27 mouse cellular contexts compared by ENCODE assay signal in the genomic region with DNA sequence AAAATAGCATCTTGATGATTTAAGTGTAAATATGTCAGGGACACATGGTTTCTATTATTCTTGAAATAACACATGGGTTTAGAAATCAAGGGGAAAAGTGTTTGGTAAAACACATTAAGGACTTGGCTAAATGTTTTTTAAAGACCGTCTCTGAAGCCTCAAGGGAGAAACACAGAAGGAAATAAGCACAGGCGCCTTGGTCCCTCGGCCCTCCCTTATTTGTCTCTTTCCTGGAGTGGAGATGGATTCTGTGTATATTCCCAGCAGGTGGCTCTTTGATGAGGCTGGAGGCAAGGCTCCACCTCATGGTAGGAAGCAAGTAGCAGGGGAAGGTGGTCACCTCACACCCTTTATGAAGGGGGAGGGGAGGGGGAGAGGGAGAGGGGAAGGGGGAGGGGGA.
DNase-seq lines count a peak whose midpoint lies in the region; ATAC-seq and TF ChIP-seq lines count a peak whose summit lies in the region.
"Had no signal": no experiment of that assay in that cellular context is flagged by ENCODE, and none has a peak within 500 bp of the region (broad histone marks: within the 10 kb centered on the region; RNA-seq: fewer than 3 reads in every experiment).

No protein-coding gene starts in this region.

- H3K27me3 ChIP-seq in kidney, postnatal 0 days (ENCODE audit: insufficient read depth, low read length): no peaks in the 10 kb centered on the region
- no peaks in the 10 kb centered on the region for H3K27me3 ChIP-seq in kidney, embryonic 14.5 days (ENCODE audit: control insufficient read depth, insufficient read depth, low read length)
- H3K27me3 ChIP-seq: CH12.LX; embryonic facial prominence, embryonic 13.5 days; liver, embryonic 12.5 days; megakaryocyte, embryonic 14.5 days; midbrain, embryonic 12.5 days; neural tube, embryonic 12.5 days had no signal

- no peaks in the 10 kb centered on the region for H3K9me3 ChIP-seq in kidney, postnatal 0 days (replicated peaks; ENCODE audit: low read length)
- no peaks in the 10 kb centered on the region for H3K9me3 ChIP-seq in kidney, embryonic 14.5 days (ENCODE audit: control insufficient read depth, low read length)
- H3K9me3 ChIP-seq: embryonic facial prominence, embryonic 13.5 days; heart, embryonic 10.5 days; liver, embryonic 12.5 days; midbrain, embryonic 12.5 days; neural tube, embryonic 12.5 days had no signal

- H3K36me3 ChIP-seq in kidney, postnatal 0 days (ENCODE audit: insufficient read depth, low read length): no peaks in the 10 kb centered on the region
- H3K36me3 ChIP-seq in kidney, embryonic 14.5 days (ENCODE audit: control insufficient read depth, insufficient read depth, low read length): no peaks in the 10 kb centered on the region
- H3K36me3 ChIP-seq: embryonic facial prominence, embryonic 13.5 days; heart, embryonic 10.5 days; liver, embryonic 12.5 days; midbrain, embryonic 12.5 days; neural tube, embryonic 12.5 days had no signal

- TF ChIP-seq CTCF in kidney, postnatal 0 days (IDR thresholded peaks at IDR 0.05; ENCODE audit: low read depth): peak; percentile 16; the same call in 1 of the 2 replicates

- no peak for ATAC-seq in kidney, postnatal 0 days (replicated peaks; ENCODE audit: low FRiP score, low read depth)
- no peak for ATAC-seq in kidney, embryonic 14.5 days (ENCODE audit: low FRiP score, low TSS enrichment)
- ATAC-seq: forebrain, postnatal 0 days; liver, embryonic 12.5 days; liver, postnatal 0 days had no signal

- H3K9ac ChIP-seq in kidney, postnatal 0 days (ENCODE audit: low read depth, low read length): no peak overlapping the region
- H3K9ac ChIP-seq in kidney, embryonic 14.5 days (ENCODE audit: low read depth, low read length): no peak overlapping the region
- H3K9ac ChIP-seq: embryonic facial prominence, embryonic 13.5 days; forebrain, postnatal 0 days; hindbrain, embryonic 14.5 days; liver, embryonic 12.5 days; liver, postnatal 0 days; midbrain, embryonic 12.5 days; neural tube, embryonic 12.5 days had no signal

- WGBS in kidney, postnatal 0 days: 36% methylated on average over 3 of the region's 3 CpGs
- 22% methylated on average over 3 of the region's 3 CpGs for WGBS in kidney, embryonic 14.5 days

- H3K4me2 ChIP-seq in kidney, postnatal 0 days (ENCODE audit: low read length): no peak overlapping the region
- H3K4me2 ChIP-seq in kidney, embryonic 14.5 days (replicated peaks; ENCODE audit: low read depth, low read length): no peak overlapping the region
- H3K4me2 ChIP-seq: embryonic facial prominence, embryonic 13.5 days; hindbrain, embryonic 14.5 days; liver, embryonic 12.5 days; midbrain, embryonic 12.5 days; neural tube, embryonic 12.5 days had no signal

- no peak overlapping the region for H3K27ac ChIP-seq in kidney, postnatal 0 days
- H3K27ac ChIP-seq in kidney, embryonic 14.5 days (ENCODE audit: low read depth, low read length): no peak overlapping the region
- H3K27ac ChIP-seq: embryonic facial prominence, embryonic 13.5 days; heart, embryonic 10.5 days; hindbrain, embryonic 14.5 days; liver, embryonic 12.5 days; midbrain, embryonic 12.5 days; neural tube, embryonic 12.5 days had no signal

- H3K4me1 ChIP-seq in kidney, postnatal 0 days (replicated peaks; ENCODE audit: insufficient read depth, low read length): peaks cover 5% of the 10 kb centered on the region; the same call in 1 of the 2 replicates
- H3K4me1 ChIP-seq in kidney, embryonic 14.5 days (ENCODE audit: control insufficient read depth, insufficient read depth, low read length): 0 out of 2 replicates have a peak, but pooled peaks cover 2% of the 10 kb centered on the region
- H3K4me1 ChIP-seq: heart, embryonic 10.5 days; liver, embryonic 12.5 days; megakaryocyte, embryonic 14.5 days had no signal

- no peak overlapping the region for H3K4me3 ChIP-seq in kidney, postnatal 0 days (replicated peaks; ENCODE audit: low read depth, low read length)
- H3K4me3 ChIP-seq in kidney, embryonic 14.5 days (ENCODE audit: low read length): no peak overlapping the region
- H3K4me3 ChIP-seq: embryonic facial prominence, embryonic 13.5 days; heart, embryonic 10.5 days; liver, embryonic 12.5 days; megakaryocyte, embryonic 14.5 days; midbrain, embryonic 12.5 days; myocyte; neural tube, embryonic 12.5 days had no signal

- DNase-seq in heart, adult 11 months: peak; percentile 92
- no peak for DNase-seq in heart, adult 9 months (ENCODE audit: low spot score in 2 of 2)
- DNase-seq in kidney, postnatal 0 days (ENCODE audit: low spot score): peak; percentile 70
- DNase-seq in forelimb bud, embryonic 11.5 days (ENCODE audit: low read depth, low spot score): peak; percentile 50
- no peak for DNase-seq in thymus, adult 18-20 months
- no peak for DNase-seq in urinary bladder, adult 18-20 months (ENCODE audit: low spot score in 2 of 2)
- DNase-seq: adrenal gland, adult 8-10 months; cerebellum, adult 11-12 months; cerebellum, postnatal 25 days; embryo, embryonic 11 days; forebrain, postnatal 0 days; gastrocnemius, postnatal 36 days; liver, postnatal 0 days; right cerebral cortex, adult 18-20 months; spleen, adult 18-20 months; thymus, adult 2 months; thymus, postnatal 36 days had no signal

Comparison
In these comparisons a context has a peak if more than half of its experiments do, and no peak if none do; other contexts are left out.
1. DNase-seq: peak in heart, adult 11 months (single experiment), kidney, postnatal 0 days (single experiment) and forelimb bud, embryonic 11.5 days (single experiment); none in heart, adult 9 months (0 of 2), thymus, adult 18-20 months (0 of 2) and urinary bladder, adult 18-20 months (0 of 2).